Mouse (Mus musculus) E14TG2a.4 (cell line): ENCODE data around the gene Urad.

ENCODE experiments used
- CTCF ChIP-seq: conservative IDR thresholded peaks from 2 replicates; pipeline ENCODE4 v1.5.1; 2014; ENCODE audit warnings: low read length
- NANOG ChIP-seq: IDR thresholded peaks from 2 replicates; pipeline ENCODE4 v1.6.1; 2014; ENCODE audit warnings: borderline replicate concordance, low read length, mixed read lengths
- POU5F1 ChIP-seq: IDR thresholded peaks from 2 replicates; pipeline ENCODE4 v1.6.1; 2014; ENCODE audit warnings: low read length, borderline replicate concordance

GRCm38 (mm10) chr5:147325931-147326330 is 3.7 kb upstream of the Urad start:
- TF ChIP-seq CTCF (no peak), POU5F1 (no peak), NANOG (no peak)
